Comparison of ENCODE assay signal across 29 mouse cellular contexts in the genomic region with DNA sequence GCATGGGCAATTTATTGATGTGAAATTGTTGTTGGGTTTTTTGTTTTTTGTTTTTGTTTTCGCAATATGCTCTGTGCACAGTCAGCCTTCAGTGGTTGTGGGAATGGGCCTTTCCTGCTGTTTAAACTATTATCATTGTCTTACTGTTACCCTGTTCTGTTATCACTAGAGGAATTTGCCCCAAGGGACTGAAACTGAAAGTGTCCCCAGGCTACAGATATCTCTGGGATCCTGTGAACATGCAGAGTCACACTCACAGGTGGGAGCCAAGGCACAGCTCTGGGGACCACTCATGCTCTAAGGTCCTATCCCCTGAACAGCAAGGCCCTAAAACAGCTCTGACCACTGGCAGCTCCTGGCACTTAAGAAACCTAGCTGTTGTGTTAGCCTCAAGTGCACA. TPM values are rescaled to one million over a fixed set of nuclear protein-coding genes. Genes with fewer than 3 reads are reported as not detected.
"Had no signal": no experiment of that assay in that cellular context is flagged by ENCODE, and none has a peak within 500 bp of the region (broad histone marks: within the 10 kb centered on the region; RNA-seq: fewer than 3 reads in every experiment).

No protein-coding gene starts in this region.

- H3K27me3 ChIP-seq: kidney, embryonic 15.5 days; limb, embryonic 12.5 days; limb, embryonic 15.5 days; liver, embryonic 15.5 days; midbrain, embryonic 13.5 days; neural tube, embryonic 13.5 days had no signal

- H3K4me1 ChIP-seq: kidney, embryonic 15.5 days; limb, embryonic 12.5 days; limb, embryonic 15.5 days; megakaryocyte, embryonic 14.5 days; midbrain, embryonic 13.5 days had no signal

- H3K4me2 ChIP-seq: kidney, embryonic 15.5 days; limb, embryonic 12.5 days; limb, embryonic 15.5 days; liver, embryonic 15.5 days; lung, embryonic 14.5 days; midbrain, embryonic 13.5 days; neural tube, embryonic 13.5 days had no signal

- DNase-seq: kidney, postnatal 14 days; kidney, postnatal 4 days; left cerebral cortex, postnatal 4 days; lung, embryonic 14.5 days; retina, postnatal 1 day; right cerebral cortex, postnatal 25 days; thymus, adult 18-20 months; thymus, postnatal 36 days had no signal

- H3K27ac ChIP-seq: limb, embryonic 12.5 days; limb, embryonic 15.5 days; liver, embryonic 15.5 days; midbrain, embryonic 10.5 days; midbrain, embryonic 13.5 days; neural tube, embryonic 13.5 days had no signal

- H3K4me3 ChIP-seq: kidney, embryonic 15.5 days; limb, embryonic 12.5 days; limb, embryonic 15.5 days; liver, embryonic 15.5 days; megakaryocyte, embryonic 14.5 days; midbrain, embryonic 10.5 days; midbrain, embryonic 13.5 days; myocyte; neural tube, embryonic 13.5 days had no signal

- H3K9me3 ChIP-seq: kidney, embryonic 15.5 days; limb, embryonic 12.5 days; limb, embryonic 15.5 days; liver, embryonic 15.5 days; megakaryocyte, embryonic 14.5 days; midbrain, embryonic 10.5 days; midbrain, embryonic 13.5 days; neural tube, embryonic 13.5 days had no signal

- H3K36me3 ChIP-seq: kidney, embryonic 15.5 days; limb, embryonic 12.5 days; limb, embryonic 15.5 days; liver, embryonic 15.5 days; midbrain, embryonic 10.5 days; midbrain, embryonic 13.5 days; neural tube, embryonic 13.5 days had no signal

- H3K9ac ChIP-seq: kidney, embryonic 15.5 days; limb, embryonic 12.5 days; limb, embryonic 15.5 days; liver, embryonic 15.5 days; lung, embryonic 14.5 days; neural tube, embryonic 13.5 days had no signal

- ATAC-seq: hindbrain, embryonic 16.5 days; lung, postnatal 0 days; midbrain, embryonic 13.5 days; midbrain, embryonic 16.5 days had no signal

RNA-seq across cellular contexts. Expression of a gene that starts 3.8 kb away (rescaled TPM):
- total RNA-seq: layer of hippocampus, adult 18-20 months; layer of hippocampus, postnatal 14 days; left cerebral cortex, postnatal 14 days; left cerebral cortex, postnatal 4 days; neutrophil, adult 5-6 weeks had no signal
- polyA plus RNA-seq: limb, embryonic 12.5 days; limb, embryonic 15.5 days; liver, embryonic 15.5 days; lung, postnatal 0 days; midbrain, embryonic 10.5 days; myocyte; spleen, adult 2 months; stomach, embryonic 16.5 days had no signal

RNA-seq across cellular contexts. Expression of a gene that starts 7.9 kb away (rescaled TPM):
- total RNA-seq: left cerebral cortex, postnatal 4 days; monocyte, adult 5-6 weeks; neutrophil, adult 5-6 weeks had no signal
- polyA plus RNA-seq: limb, embryonic 12.5 days; limb, embryonic 15.5 days; midbrain, embryonic 10.5 days; midbrain, embryonic 13.5 days; myocyte; neural tube, embryonic 13.5 days; spleen, adult 2 months; stomach, embryonic 16.5 days had no signal

RNA-seq across cellular contexts. Expression of a gene that starts 27.0 kb away (rescaled TPM):
- total RNA-seq: layer of hippocampus, adult 18-20 months; layer of hippocampus, postnatal 14 days; left cerebral cortex, adult 8-10 months; left cerebral cortex, postnatal 14 days; left cerebral cortex, postnatal 4 days; monocyte, adult 5-6 weeks; neutrophil, adult 5-6 weeks had no signal
- polyA plus RNA-seq: hindbrain, embryonic 16.5 days; limb, embryonic 12.5 days; limb, embryonic 15.5 days; liver, embryonic 15.5 days; lung, embryonic 14.5 days; lung, postnatal 0 days; midbrain, embryonic 10.5 days; midbrain, embryonic 13.5 days; midbrain, embryonic 16.5 days; myocyte; neural tube, embryonic 13.5 days; stomach, embryonic 16.5 days; testis, adult 2 months had no signal

RNA-seq across cellular contexts. Expression of a gene that starts 48.1 kb away (rescaled TPM):
- total RNA-seq: layer of hippocampus, adult 18-20 months; layer of hippocampus, postnatal 14 days; left cerebral cortex, adult 8-10 months; left cerebral cortex, postnatal 14 days; left cerebral cortex, postnatal 4 days; monocyte, adult 5-6 weeks; neutrophil, adult 5-6 weeks had no signal
- polyA plus RNA-seq: hindbrain, embryonic 16.5 days; limb, embryonic 12.5 days; limb, embryonic 15.5 days; liver, embryonic 15.5 days; lung, embryonic 14.5 days; lung, postnatal 0 days; midbrain, embryonic 10.5 days; midbrain, embryonic 13.5 days; midbrain, embryonic 16.5 days; myocyte; neural tube, embryonic 13.5 days; stomach, embryonic 16.5 days had no signal
